Mouse (Mus musculus) cerebellum, adult (tissue): ENCODE data around the gene 2610528J11Rik.
"Not testable (repeated sequence)": the region's sequence is repeated elsewhere in the genome, so short reads cannot be mapped to it uniquely, and the experiment has no call there.

Source experiments
- ATAC-seq: cut with Nextera tagmentation; 2 replicates; pipeline ENCODE4 v1.9.2; 2017; ENCODE audit warnings: mild to moderate bottlenecking, moderate library complexity, mixed read lengths; ENCODE audit not compliant: insufficient number of reproducible peaks, low FRiP score, low TSS enrichment

2610528J11Rik gene

GRCm38 (mm10) chr4:118526408-118527334 is at the start of gene 2610528J11Rik:
TSS of gene 2610528J11Rik (plus strand) at chr4:118526999.
- ATAC-seq, result no peak

GRCm38 (mm10) chr4:118489717-118490132 is 37.1 kb upstream of the 2610528J11Rik start, which contains the start of gene Tie1:
TSS of gene Tie1 (minus strand) at chr4:118490061.
- no peak for ATAC-seq

- ATAC-seq, result no peak
These were observed 36.3 kb upstream of the 2610528J11Rik start for GRCm38 (mm10) chr4:118490461-118490860.

- ATAC-seq, result no peak
These were observed 26.6 kb upstream of the 2610528J11Rik start for GRCm38 (mm10) chr4:118500171-118500724.

GRCm38 (mm10) chr4:118500792-118501191 is 26.0 kb upstream of the 2610528J11Rik start:
- no peak for ATAC-seq

GRCm38 (mm10) chr4:118505551-118505950 is 21.2 kb upstream of the 2610528J11Rik start:
- no peak for ATAC-seq

- not testable (repeated sequence) for ATAC-seq
These were observed 19.6 kb upstream of the 2610528J11Rik start for GRCm38 (mm10) chr4:118507171-118507570.

- no peak for ATAC-seq
These were observed 17.7 kb upstream of the 2610528J11Rik start for GRCm38 (mm10) chr4:118509050-118509449.

- ATAC-seq, result no peak
These were observed 9.9 kb upstream of the 2610528J11Rik start for GRCm38 (mm10) chr4:118516699-118517496.

- no peak for ATAC-seq
These were observed 9.2 kb upstream of the 2610528J11Rik start for GRCm38 (mm10) chr4:118517497-118518146.

GRCm38 (mm10) chr4:118518208-118518607 is 8.6 kb upstream of the 2610528J11Rik start:
- no peak for ATAC-seq

- ATAC-seq, result no peak
These were observed 4.6 kb upstream of the 2610528J11Rik start for GRCm38 (mm10) chr4:118522248-118522647.

GRCm38 (mm10) chr4:118523976-118524375 is 2.8 kb upstream of the 2610528J11Rik start:
- no peak for ATAC-seq

- no peak for ATAC-seq
These were observed 1.0 kb upstream of the 2610528J11Rik start for GRCm38 (mm10) chr4:118525779-118526178.

- no peak for ATAC-seq
These were observed 509 bp downstream of the 2610528J11Rik start for GRCm38 (mm10) chr4:118527335-118527681.

GRCm38 (mm10) chr4:118527720-118528119 is 921 bp downstream of the 2610528J11Rik start:
- no peak for ATAC-seq

GRCm38 (mm10) chr4:118532663-118533062 is 5.9 kb downstream of the 2610528J11Rik start:
- no peak for ATAC-seq

- no peak for ATAC-seq
These were observed 6.4 kb downstream of the 2610528J11Rik start for GRCm38 (mm10) chr4:118533156-118533555.

- no peak for ATAC-seq
These were observed 6.8 kb downstream of the 2610528J11Rik start for GRCm38 (mm10) chr4:118533605-118534004.

- ATAC-seq, result no peak
These were observed 8.8 kb downstream of the 2610528J11Rik start for GRCm38 (mm10) chr4:118535610-118536009.
